Mouse (Mus musculus): ENCODE results near the gene Slc44a3.

GRCm38 (mm10) chr3:121571491-121571890, 39.3 kb upstream of the Slc44a3 start:
- TF ChIP-seq ZNF384 (IDR thresholded peaks at IDR 0.05; ENCODE audit: low read depth, low read length), result no peak
- no peak for TF ChIP-seq MAFK (IDR thresholded peaks at IDR 0.05; ENCODE audit: insufficient read depth, low read depth, low read length)
- no peak for TF ChIP-seq CHD2 (IDR thresholded peaks at IDR 0.05; ENCODE audit: low read depth, low read length)
